Mouse (Mus musculus) cerebellum, postnatal 14 days (tissue): ENCODE results near the gene Ppp2r2d.

Source experiments
- DNase-seq, 2 experiments: peaks; one replicate each; pipeline ENCODE4 v3.0.0; 2021; ENCODE audit warnings: mixed read lengths in 2 of 2

The Ppp2r2d gene

DNA sequence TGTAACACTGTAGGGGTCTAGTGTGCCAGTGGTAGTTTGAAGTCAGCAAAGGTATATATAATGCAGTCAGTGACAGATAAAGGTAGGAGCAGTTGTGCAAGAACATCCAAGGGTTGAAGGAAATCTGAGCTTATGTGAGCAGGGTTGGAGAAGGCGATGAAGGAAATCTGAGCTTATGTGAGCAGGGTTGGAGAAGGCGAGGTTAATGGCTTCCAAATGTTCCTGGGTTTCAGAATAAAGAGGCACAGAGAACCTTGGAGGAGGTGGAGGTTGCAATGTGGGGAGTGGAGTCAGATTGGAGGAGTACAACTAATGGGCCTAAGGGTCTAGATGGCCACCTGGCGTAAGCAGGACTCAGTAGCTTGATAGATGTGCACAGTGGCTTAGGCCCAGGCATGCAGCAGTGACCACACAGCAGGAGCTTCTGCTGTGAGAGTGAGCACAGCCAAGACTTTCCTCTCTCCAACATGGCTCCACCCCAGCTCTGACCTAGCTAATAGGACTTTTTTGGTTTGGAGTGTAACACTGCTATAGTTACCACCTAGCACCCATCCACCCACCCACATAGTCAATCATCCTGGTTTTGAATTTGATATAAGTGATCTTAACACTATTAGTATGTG is 18.2 kb downstream of the Ppp2r2d start:
- DNase-seq, result peak; percentile 26 to 48

DNA sequence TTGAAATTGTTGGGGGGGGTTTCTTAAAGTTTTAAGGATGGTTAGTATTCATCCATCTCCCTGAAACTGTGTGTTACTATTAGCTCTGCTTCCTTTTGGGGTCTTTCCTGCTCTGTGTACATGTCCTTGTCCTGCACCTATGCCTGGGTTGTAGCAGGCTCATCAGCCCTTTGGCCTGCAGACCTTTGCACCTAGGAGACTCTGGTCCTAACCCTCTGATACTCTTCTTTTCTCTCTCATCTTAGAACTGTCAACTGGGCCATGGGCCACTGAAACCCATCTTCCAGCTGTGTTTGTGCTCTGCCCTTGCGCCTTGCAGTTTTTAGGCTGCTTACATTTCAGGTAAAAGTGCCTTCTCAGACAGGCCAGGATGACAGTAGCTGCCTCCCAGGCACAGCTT is 18.9 kb downstream of the Ppp2r2d start:
- DNase-seq, result no peak

DNA sequence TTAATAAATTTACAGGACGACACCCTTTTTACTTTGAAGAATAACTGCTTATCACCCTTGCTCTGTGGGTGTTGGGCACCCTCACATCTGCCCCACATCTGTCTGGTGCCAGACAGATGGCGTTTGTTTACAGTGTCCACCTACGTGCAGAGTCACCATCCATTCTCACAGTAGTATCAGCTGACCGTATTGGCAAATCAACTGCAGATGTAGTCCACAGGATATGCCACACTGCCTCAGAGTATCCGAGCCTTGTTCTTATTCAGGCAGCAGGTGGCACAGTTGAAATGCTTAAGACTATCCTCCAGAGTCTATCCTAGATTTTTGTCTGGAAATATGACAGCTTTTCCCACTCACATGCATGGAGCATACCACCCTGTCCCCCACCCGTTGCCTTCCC is 21.4 kb downstream of the Ppp2r2d start:
- no peak for DNase-seq

DNA sequence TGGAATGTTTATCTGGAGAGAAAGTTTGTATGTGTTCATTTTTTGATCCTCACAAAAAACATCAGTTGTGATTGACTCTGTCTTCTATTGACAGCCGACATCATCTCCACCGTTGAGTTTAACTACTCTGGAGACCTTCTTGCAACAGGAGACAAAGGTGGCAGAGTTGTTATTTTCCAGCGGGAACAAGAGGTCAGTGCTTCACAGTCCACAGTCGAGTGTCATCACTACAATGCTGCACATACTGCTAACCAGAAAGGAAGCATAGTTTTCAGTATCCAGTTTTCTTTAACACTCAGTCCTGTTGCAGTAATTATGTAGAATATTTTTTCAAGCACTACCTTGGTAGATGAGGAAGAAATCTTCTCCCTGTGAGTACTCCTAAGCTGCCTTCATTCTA is 22.4 kb downstream of the Ppp2r2d start:
- no peak for DNase-seq

DNA sequence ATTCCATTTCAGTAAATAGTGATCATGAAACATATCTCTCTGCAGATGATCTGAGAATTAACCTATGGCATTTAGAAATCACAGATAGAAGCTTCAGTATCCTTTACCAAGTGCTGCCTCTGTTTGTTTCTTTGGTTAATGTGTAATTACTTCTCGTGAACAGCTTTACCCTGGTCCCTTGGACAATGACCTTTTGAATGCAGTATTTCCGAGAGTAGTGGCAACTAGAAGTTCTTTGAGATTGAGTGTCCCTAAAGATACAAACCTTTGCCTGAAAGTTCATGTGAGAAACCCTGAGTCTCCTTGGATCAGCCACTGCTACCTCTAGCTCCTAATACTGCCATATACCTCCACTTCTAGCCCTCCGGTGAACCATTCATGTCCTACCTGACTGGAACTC is 27.1 kb downstream of the Ppp2r2d start:
- no peak for DNase-seq

DNA sequence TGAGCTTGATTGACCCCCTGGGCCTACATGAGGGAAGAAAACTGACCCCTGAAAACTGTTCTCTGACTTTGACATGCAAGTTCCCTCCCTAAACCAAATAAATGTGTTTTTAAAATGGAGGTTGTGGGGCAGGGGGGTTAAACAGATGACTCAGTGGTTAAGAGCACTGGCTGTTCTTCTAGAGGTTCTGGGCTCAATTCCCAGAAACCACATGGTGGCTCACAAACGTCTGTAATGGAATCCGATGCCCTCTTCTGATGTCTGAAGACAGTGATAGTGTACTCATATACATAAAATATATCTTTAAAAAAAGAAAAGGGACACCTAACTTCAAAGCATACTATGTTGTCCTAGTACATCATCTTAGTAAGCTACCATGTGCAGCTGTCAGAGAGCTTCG is 29.2 kb downstream of the Ppp2r2d start:
- no peak for DNase-seq

DNA sequence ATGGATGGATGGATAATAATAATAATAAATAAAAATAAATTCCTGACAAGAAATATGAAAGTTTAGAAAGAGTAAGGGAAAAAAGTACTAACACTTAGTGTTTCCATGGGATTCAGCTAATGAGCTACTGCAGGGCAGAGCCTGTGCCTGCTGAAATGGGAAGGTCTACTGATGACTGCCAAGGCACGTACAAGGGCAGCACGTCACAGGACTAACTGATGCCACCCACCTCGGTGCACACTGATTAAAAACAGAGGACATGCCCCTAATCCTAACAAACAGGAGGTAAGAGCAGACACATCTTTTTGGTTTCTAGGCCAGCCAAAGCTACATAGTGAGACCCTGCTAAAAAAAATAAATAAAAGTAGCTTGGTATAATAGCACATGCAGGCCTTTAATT is 37.8 kb downstream of the Ppp2r2d start:
- no peak for DNase-seq

DNA sequence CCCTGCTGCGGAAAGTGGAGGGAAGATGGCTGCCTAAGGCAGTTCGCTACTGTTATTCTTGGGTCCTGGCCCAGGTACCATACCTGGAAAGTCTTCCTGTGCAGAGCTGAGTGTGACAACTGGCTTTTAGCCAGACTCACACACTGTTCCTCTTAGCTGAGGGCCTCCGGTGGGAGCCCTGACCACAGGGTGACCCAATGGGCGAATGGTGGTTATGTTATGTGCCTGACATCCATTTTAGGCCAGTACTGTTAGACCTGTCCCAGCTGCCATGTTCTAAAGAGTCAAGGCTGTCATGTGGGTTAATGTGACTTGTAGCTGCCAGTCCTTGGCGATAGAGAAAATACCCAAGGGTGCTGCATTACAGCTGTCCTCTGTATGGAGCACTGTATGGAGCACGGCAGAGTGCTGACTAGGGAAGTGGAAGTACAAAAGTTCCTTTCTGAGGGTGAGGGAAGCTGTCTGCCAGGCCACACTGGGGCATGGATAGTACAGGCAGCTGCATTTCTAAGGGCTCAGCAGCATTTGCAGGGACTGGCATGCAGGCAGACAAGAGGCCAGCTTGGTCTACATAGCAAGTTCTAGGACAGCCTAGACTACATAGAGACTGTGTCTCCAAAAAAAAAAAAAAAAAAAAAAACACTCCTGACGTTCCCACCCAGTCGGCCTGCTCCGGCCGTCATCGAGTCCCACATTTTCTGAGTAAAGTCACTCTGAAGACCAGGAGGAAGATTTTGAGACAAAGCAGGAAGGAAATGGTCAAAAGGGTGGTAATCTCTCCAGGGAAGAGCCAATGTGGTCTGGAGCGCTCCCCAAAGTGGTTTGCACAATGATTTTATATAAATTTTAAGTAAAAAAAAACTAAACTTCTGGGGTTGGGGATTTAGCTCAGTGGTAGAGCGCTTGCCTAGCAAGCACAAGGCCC is 39.7 kb downstream of the Ppp2r2d start:
- DNase-seq, result no peak

DNA sequence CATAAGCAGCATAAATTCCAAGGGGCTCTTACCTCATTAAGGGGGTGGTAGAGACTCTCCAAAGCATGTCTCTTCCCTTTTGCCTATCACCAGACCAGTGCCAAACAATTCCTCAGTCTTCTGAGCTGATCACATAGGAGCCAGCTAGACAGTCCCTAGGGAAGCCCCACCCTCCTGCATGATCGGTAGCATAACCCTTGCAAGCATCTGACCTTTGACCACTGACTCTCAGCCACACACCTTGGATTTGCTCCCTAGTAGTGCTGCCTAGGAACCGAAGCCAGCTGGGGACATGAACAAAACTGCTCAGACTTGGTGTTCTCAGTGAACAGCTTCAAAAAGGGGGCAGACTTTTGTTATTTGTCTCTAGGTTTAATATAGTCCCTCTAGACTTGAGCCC is 52.2 kb downstream of the Ppp2r2d start:
- DNase-seq, result no peak

DNA sequence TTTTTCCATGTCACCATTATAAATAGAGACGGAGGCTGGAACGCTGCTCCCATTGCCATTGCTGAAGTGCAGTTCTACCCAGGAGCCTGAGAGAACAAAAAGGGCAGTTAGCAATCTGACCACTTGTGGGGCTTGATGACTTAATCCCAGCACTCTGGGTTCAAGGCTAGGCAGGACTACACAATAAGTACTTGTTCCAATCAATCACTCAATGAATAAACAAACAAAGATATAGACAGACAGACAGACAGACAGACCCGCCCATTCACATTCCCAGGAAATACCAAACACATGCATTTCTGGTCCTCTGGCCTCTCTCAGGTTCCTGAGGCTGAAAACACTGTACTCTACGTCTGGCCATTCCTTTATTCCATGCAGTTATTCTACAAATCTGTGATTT is 52.9 kb downstream of the Ppp2r2d start:
- DNase-seq, result no peak

DNA sequence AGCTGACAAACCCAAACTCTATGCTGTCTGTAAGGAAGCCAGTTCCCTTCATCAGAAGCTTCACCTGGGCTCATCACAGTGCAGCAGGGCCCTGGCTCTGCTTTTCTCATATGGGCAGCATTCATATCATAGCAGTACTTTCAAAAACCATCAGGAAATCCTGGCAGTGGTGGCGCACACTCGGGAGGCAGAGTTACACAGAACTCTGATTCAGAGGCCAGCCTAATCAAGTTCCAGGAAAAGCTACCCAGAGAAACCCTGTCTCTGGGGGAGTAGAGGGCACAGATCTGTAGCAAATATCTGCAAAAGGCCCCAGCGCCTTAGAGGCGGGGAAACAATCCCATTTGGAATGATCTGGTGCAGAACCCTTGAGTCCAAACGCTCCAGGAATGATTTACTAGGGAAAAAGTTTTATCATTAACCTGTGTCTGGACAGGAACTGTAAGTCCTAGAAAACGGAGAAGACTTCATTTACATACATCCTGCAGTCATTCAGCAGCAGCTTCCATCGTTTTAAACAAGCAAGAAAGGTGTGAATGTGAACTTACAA is 58.1 kb downstream of the Ppp2r2d start:
- no peak for DNase-seq

DNA sequence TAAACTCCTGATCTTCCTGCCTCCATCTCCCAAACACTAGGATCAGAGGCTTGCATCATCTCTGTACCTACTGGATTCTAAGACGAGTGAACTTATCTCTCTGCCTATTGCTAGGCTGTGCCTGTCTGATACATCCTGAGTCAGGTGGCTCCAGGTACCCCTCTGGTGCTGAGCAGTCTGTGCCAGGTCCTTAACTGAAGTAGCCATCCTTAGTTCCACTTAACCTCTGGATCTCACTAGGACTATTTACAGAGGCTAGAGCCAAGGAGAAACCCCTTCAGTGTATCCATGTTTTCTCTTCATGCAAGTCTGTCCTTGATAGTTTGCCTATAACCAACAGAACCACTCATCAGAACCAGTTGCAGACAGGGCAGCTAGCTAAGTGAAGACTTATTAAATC is 60.6 kb downstream of the Ppp2r2d start:
- DNase-seq, result no peak

DNA sequence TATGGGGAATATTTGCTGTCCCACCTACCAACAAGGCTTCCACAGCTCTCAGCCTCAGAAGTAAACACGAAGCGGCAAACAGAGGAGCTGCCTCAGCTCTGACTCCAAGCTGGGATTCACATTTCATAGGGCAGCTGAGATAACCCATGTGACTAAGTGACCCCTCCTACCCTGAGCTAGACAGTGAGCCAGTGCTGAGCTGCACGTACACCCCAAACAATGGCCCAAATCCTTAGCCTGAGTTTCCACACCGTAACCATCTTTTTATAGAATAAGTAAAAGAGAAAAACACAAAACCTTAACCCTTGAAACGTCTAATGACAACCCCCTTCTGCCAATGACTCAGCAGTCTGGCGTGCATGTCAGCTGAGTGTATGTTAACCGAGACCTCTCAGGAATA is 61.2 kb downstream of the Ppp2r2d start:
- peak; percentile 37 to 38 for DNase-seq

DNA sequence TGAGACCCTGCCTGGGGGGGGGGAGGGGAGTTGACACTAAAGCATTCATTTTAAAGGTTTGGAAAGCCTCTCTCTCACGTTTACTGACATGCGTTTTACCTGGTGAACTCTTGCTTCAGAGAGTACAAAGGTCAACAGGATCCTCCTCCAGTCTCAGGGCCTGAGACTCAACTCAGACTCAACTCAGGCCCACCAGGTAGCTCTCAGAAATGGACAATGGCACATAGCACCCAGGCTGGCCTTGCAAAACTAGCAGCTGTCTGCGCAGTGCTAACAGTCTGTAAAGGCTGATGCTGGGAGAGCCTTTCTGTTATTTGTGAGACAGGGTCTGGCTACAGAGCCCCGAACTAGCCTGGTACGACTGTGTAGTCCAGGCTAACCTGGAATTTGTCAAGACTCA is 62.1 kb downstream of the Ppp2r2d start:
- no peak for DNase-seq

DNA sequence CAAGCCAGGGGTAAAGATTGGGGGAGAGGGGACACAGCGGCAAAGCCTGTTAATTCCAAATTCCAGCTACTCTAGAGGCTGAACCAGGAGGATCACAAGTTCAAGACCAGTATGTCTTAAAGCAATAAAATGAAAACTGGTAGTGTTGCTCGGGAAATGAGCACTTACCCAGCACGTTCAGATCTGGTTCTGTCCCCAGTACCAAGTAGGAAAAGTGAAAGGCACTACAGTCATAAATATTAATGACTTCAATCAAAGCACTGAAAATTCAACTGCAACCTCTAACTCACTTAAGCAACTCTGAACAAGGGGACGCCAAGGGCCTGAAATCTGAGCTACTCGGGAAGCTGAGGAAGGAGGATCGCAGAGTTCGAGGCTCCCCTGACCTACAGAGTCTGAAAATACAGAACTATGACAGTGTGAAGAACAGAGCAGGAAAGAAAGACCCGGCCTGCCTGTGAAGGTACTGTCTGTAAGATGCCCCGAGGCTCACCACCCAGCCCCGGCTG is 62.9 kb downstream of the Ppp2r2d start:
- DNase-seq, result no peak

DNA sequence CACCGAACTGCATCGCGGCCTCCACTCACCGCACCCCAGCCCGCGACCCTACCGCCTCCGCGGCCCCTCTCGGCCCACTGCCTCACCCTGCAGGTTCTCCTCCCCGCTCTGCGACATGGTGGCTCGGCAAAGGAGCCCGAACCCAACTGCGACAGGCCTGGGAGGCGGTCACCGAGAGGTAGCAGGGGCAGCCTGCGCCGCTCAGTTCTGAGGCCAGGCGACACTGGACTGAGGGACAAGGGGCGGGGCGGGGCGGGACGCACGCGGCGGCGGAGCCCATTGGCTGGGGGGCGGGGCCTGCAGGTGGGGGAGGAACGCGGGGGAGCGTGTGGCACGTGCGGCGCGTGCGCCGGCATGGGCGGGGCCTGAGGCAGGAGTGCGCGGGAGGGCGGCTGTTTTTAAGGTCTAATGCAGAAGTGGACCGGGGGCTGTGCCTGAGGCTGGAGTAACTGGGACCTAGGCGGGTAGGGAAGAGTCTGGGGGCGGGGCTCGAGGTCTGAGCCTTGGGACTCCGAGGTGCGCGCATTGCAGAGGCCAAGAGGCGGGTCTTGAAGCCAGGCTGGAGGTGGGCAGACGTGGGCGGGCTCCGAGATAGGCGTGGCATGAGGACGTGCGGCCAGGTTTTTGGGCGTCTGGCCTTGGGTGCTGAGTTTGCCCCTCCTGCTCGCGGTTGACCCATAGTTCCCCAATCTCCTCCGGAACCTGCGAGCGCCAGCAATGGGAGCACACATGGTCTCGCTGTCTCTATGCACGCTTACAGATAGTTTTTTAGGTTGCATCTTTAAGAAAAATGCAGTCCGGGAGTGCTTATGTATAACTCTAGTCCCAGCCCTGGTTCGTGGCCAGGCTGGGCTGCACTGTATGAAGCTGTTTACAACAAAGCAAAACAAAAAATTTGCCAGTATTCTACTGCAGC is 63.7 kb downstream of the Ppp2r2d start, which contains the start of gene Bnip3:
Gene Bnip3, minus strand, starts transcription at position 243 of the 916 bp plus-strand sequence.
- DNase-seq, result peak; percentile 92 to 93

DNA sequence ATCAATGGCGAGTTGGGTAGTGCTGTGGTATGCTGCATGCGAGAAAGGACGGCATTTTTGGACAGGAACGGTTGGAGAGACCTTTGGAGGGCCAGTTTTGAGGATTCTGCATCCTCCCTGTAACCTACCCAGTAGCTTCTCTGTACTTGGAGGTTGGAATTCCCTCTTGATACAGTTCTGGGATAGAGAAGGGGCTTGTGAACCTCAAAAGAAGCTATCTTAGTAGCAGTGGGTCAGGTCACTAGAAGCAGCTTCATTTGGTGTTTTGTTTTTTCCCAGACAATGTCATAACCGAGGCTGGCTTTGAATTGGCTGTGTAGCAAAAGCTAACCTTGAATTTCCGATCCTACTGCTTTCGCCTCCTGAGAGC is 64.3 kb downstream of the Ppp2r2d start:
- no peak for DNase-seq

DNA sequence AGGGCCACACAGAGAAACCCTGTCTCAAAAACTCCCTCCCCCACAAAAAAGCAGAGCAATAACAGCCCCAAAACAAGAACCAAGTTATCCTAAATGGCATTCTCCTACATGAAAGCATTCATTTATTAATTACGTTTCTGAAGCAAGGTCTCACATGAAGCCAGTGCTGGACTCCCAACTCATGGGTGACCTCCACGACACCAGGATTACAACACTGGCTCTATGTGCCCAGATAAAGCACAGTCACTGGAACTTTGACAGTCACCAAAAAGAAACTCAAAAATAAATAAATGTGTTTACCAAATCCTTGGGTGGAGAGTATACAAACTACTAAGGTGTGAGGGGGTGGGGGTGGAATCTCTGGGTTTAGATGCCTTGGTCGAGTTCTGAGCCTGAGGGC is 67.7 kb downstream of the Ppp2r2d start:
- no peak for DNase-seq

DNA sequence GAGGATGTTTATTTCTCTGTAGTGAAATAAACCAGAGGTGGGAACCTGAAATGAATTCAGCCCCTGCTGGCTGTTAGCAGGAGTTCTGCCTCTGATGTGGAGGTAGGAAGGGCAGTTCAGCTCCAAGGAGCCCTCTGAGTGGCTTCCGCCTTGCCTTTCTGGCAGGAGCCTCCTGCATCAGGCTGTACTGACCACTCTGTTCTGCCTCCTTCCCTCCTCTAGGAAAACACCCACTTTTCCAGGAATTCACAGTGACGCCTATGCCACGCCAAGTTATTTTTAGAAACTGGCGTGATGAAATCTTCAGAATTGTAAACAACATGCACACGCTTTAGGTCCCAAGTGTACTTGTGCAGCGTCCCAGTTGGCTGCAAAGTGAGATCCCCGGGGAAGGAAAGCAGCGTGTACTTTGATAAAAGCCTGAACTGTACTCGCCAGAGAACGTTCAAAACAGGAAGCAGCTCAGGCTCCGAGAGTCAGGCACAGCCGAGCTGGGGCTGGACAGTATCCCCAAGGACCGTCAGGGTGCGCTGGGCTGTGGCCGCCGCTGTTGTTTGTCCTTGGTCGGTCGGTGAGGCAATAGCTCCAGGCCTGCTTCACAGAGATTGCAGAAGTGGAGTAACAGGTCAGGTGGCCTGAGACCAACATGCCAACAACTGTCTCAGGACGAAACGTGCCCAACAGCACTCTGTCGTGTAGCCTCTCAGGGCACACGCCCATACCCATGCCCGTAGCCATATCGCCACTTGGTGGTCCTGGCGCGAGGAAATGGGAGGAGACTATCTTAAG is 73.5 kb downstream of the Ppp2r2d start:
- DNase-seq, result peak; percentile 27 to 38

DNA sequence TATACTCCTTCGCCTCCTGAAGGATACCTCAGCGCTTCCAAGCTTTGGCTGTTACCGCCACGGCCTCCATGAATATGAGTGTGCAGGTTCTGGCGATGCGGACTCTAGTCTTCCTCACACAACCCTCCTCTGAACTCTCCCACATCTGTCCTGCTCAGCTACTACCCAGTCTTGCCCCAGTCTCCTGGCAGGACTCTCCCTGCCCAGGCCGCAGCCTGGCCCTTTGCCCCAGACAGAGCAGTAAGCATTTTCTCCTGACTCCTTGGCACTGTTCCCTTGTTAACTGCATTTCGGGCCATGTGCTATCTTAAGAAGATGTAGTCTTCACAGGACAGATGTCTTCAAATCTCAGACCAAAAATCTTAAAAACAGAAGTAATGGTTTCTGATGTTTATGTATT is 75.7 kb downstream of the Ppp2r2d start:
- no peak for DNase-seq

DNA sequence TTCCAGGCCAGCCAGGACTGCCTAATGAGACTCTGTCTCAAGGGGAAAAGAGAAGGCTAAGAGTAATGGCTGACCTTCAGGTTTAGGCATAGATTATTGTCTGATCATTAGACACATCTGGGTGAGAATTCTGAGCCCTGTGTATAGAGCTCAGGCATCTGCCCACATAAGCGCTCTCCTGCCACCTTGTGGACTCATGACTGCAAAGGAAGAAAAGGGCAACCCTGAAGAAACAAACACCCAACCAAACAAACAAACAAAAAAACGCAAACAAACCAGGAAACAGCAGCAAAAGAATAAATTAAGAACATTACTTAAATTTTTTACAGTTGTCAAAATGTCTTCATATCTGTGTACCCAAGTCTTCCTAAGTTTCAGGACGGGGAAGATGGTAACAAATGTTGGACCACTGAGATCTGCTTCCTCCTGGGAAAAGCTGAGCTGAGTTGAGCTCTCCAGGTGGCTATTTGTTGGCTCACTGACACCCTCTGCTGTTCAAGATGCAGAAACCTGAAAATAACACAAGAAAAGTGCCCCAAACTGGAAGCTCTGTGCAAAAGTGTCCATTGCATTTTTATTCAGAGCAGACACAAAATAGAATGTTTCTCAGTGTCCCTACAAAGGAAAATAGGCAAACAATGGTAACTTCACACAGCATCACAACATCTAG is 78.0 kb downstream of the Ppp2r2d start:
- DNase-seq, result peak in 1 of 2 experiments; percentile 30
